Mouse (Mus musculus) cerebellum, postnatal 4 days (tissue): ENCODE measurements at regions not wholly inside any gene's neighbourhood (a gene's known extent, or its start where the extent isn't known, plus 50 kb on each side); places are given as distances from the start of the nearest gene placed in this dataset.

Source experiments
- DNase-seq, 2 experiments: peaks; one replicate each; pipeline ENCODE4 v3.0.0; 2022; ENCODE audit warnings: low spot score in 2 of 2, mixed read lengths in 1 of 2

DNA sequence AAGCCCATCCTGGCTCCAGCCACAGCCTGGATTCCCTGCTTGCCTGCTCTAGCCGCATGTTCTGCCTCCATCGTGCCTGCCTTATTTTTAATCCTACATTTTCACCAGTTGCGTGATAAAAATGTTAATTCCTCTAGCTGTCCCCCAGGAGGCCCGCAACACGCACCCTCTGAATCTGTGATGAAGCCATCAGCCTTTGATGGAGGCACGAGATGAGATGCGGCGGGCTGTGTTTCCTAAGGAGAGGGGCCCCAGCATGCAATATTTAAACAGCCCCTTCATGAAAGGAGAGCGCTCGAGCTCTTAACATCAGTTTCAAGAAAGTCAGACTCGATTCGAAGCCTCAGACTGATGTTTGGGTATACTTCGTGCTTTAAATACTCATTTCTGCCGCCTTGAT, 76.3 kb downstream of the Nptx2 start:
- DNase-seq: no peak

DNA sequence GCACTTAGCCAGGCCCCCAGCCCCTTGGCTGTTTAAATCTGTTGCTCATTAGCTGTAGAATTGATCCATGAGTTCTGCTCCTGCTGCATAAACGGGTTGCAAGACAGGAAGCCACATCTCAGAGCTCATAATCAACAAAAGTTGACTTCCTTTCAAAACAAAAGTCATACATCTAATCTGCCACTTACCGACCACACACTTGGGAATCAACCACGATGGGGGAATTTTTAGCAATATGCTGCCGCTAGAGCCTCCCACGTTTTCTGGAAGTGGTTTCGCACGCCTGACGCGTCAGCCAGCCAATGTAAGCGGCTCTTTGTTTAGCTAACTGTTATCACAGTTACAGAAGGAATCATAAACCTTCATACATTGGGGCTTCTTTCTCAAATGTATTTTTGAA, 77.7 kb downstream of the Nptx2 start:
- no peak for DNase-seq

- DNase-seq: no peak
Observed at GRCm38 (mm10) chr5:144632295-144632694, 86.6 kb downstream of the Nptx2 start.

GRCm38 (mm10) chr5:144638631-144639030, 92.9 kb downstream of the Nptx2 start:
- peak in 1 of 2 experiments; percentile 36 for DNase-seq

- DNase-seq: no peak
Observed at GRCm38 (mm10) chr5:144639639-144640038, 93.9 kb downstream of the Nptx2 start.

DNA sequence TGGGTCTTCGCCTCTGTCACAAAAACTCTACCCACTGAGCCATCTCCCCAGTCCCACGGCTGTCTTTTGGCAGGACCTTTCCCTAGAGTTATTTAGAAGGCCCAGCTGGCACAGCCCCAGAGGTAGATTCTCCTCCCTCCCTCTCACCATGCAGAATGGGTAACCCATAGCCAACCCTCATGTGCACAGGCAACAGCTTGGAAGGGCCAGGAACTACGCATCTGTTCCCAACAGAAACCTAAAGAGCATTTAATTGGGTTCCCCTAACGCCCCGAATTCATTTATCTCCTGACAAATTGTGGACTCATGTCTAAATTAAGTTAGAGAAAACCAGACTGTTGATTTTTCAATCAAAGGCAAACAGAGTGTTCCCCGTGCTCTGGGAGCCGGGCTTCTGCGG, 97.1 kb downstream of the Nptx2 start:
- DNase-seq: no peak

DNA sequence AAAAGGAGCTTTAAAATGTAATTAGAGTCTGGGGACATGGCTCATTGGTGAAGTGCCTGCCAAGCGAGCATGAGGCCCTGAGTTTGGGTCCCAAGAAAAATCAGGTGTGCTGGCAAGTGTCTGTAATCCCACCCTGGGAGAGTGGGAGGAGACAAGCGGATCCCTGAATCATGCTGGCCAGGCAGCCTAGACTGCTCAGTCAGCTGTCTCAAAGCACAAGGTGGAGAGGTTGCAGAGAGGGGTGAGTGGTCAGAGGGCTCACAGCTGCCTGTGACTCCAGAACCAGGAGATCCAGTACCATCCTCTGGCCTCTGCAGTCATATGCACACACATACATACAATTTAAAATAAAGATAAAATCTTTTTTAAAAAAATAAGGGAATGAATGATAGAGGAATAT, 97.7 kb downstream of the Nptx2 start:
- no peak for DNase-seq

- no peak for DNase-seq
Observed at GRCm38 (mm10) chr5:144645367-144645766, 99.7 kb downstream of the Nptx2 start.

GRCm38 (mm10) chr5:144647311-144648104, 101.8 kb downstream of the Nptx2 start:
- DNase-seq: no peak

- DNase-seq: no peak
Observed at GRCm38 (mm10) chr5:144652231-144652630, 106.5 kb downstream of the Nptx2 start.

- DNase-seq: no peak
Observed at GRCm38 (mm10) chr5:144662031-144662430, 99.6 kb downstream of the Tmem130 start.

- no peak for DNase-seq
Observed at GRCm38 (mm10) chr5:144663981-144664380, 97.6 kb downstream of the Tmem130 start.

- DNase-seq: no peak
Observed at GRCm38 (mm10) chr5:144664571-144665295, 96.9 kb downstream of the Tmem130 start.

DNA sequence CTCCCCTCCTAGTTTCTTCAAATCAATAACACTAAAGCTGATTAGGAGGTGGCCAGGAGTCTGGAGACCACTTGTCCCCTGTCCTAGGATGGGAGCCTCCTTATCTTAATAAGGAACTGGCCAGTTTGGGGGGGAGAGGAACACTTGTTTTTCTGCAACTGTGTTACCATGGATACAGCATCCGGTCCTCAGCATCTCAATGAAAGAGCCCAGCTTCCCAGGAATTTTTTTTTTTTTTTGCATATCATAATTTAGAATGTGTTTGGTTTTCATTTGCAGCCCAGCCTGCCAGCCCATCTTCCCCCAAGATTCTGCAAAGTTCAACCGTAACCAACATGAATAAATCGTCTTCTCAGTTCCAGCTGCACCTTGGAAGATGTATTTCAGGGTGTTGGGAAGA, 93.6 kb downstream of the Tmem130 start:
- DNase-seq: no peak

DNA sequence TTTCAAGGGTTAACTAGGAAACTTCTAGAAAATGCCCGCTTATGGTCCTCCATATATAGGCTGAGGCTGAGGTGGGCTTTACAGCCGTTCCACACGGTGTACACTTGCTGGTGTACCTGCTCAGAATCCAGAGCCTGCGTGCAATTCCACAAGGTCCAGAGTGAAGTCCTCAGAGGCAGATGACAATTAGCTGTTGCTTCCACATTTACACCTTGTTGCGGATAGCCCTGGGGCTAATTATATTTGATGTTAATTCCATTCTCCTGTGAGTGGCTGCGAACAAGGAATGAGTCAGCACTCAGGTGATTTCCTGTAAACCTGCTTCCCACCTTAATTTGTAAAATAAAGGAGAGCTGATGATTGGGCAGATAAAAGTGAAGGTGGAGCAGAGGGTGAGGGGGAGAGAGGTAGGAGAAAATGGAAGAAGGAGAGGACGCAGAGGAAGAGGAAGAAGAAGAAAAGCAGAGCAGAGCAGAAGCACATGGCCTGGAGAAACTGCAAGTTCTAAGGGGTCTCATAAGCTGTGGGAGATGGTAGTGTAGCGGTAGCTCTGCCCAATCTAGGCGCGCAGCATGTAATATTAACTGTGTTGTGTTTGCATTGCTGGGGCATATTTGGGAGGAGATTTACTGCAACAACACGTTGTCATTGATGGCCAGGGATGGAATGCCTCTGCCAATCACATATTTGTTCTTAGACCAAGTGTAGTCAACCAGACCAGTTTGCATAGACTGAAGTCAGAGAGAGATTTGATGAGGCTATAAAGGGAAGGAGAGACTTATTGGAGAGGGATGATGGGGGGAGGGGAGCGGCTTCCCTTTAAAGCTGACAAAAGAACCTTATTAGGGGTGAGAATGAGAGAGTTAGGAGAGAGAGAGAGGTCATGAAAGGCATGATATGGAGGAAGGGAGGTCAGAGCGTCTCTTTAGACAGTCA, 82.5 kb downstream of the Tmem130 start:
- no peak for DNase-seq

GRCm38 (mm10) chr5:144684184-144684583, 77.4 kb downstream of the Tmem130 start:
- no peak for DNase-seq
